Mouse (Mus musculus) leukemia stem cell, adult 10-12 weeks (primary cell): Measurements from ENCODE around the gene Zfp934. TPM values are rescaled to one million over a fixed set of nuclear protein-coding genes. Genes with fewer than 3 reads are reported as not detected.

ENCODE experiments used
- polyA plus RNA-seq: library from polyadenylated mRNA; stranded (reverse); fragments of >175 nt; gene quantifications from 2 replicates; pipeline ENCODE4 v1.2.3, GENCODE M21; 2012; ENCODE audit warnings: low replicate concordance

Gene Zfp934
- polyA plus RNA-seq, result 0.91 and 1.5 TPM in 2 replicates

DNA sequence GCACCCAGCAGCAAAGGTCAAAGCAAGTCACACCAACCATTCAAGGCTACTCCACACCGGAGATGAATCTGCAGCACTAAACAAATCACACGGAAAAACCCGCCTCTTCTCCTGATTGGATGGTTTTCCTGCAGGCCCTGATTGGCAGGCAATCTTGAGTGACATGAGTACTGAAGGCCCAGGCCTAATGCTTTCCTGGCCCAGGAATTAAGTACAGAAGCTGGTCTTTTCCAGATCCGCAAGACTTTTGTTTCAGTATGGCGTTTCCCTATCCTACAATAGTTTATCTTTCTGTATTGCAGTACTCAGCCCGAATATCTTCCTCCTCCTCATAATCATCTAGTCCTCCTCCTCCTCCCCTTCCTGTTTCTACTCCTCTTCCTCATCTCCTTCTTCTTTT lies at the start of gene Zfp934:
Gene Zfp934 (minus strand): TSS at position 101 of the 400 bp plus-strand sequence.

DNA sequence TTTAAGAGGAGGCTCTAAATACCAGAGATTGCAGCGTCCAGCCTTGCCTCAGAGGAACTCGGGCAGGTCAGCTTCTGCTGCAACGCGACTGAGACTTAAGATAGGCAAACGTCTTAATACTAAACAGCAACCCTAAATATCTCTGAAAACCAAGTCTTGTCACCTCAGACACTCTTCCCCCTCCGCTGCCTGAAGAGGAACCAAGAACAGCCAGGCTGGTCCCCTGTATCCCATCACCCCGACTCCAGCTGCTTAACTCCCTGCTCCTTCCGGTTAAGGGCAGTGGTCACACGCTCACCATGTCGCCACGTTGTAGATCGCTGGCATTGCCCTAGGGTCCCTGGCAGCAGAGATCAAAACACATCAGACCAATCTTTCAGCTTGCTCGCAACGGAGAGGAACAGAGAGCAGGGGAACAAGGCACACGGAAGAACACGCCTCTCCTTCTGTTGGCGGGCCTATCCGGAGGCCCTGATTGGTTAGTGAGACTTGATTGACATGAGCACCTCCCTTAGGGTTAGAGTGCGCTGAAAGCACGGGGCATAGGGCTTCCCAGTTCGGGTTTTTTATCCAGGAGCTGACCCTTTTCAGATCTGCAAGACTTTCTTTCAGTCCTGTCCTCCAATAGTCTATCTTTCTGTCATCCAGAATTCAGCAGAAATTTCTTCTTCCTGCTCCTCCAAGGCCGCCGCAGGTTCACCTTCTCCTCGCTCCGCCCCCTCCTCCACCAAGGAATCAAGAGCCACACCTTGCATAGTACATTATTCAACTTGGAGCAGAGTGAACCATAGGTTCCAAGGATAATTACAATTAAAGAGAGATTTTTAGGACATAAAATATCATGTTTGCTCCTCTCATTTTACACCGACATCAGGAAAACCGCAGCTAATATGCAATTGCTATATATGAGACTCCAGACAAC lies 12.5 kb downstream of the Zfp934 start, which contains the start of gene Zfp935:
Gene Zfp935 (minus strand): TSS at position 323 of the 922 bp plus-strand sequence.

GRCm38 (mm10) chr13:62466424-62467334 lies 104.3 kb downstream of the Zfp934 start, which contains the start of gene Gm49359:
Gm49359 (minus strand) TSS chr13:62466832.

Other genes starting within 250 kb of the Zfp934 start
- gene Gm3604, start 188.0 kb downstream of the Zfp934 start, polyA plus RNA-seq, result not detected in 2 replicates
- 0.09 and 0.91 TPM in 2 replicates for gene Gm49359, start 104.4 kb downstream of the Zfp934 start, polyA plus RNA-seq
- gene Zfp935, start 12.7 kb downstream of the Zfp934 start, polyA plus RNA-seq, result not detected in 2 replicates
- not detected in 2 replicates for gene 6720489N17Rik, start 53.0 kb upstream of the Zfp934 start, polyA plus RNA-seq
- gene Platr25, start 189.5 kb upstream of the Zfp934 start, polyA plus RNA-seq, result 0.55 and 0.67 TPM in 2 replicates
- 0.14 TPM in 1 of 2 replicates, not detected in the other for gene Gm5141, start 214.6 kb upstream of the Zfp934 start, polyA plus RNA-seq